9 mouse cellular contexts compared by ENCODE assay signal in the genomic region with DNA sequence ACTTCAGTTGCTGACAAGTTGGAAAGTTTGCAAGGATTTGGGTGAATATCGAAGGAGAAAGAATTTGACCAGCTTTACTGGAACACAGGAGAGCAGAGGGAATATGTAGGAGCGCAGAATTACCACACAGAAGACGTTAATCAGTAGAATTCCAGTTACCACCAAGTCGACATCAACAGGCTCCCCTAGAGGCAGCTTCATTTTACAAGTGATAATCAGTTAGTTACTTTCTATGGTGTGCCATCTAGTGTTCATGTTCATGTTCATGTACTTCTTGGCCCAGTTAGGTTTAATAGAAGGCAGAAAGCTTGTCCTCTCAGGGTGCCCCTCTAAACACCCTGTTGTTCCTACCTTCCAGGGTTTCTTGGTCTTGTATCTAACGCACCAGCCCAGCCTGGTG. TPM values are rescaled to one million over a fixed set of nuclear protein-coding genes. Genes with fewer than 3 reads are reported as not detected.
DNase-seq lines count a peak whose midpoint lies in the region; ATAC-seq and TF ChIP-seq lines count a peak whose summit lies in the region.
"Had no signal": no experiment of that assay in that cellular context is flagged by ENCODE, and none has a peak within 500 bp of the region (broad histone marks: within the 10 kb centered on the region; RNA-seq: fewer than 3 reads in every experiment).

No protein-coding gene starts in this region.

- TF ChIP-seq CTCF in brain, embryonic 14.5 days (IDR thresholded peaks at IDR 0.05; ENCODE audit: borderline replicate concordance, extremely low read depth, insufficient read depth, insufficient read length): peak; percentile 29; the same call in 1 of the 2 replicates

- no peaks in the 10 kb centered on the region for H3K4me1 ChIP-seq in heart, embryonic 13.5 days
- no peaks in the 10 kb centered on the region for H3K4me1 ChIP-seq in heart, embryonic 11.5 days (ENCODE audit: control insufficient read depth, insufficient read depth, low read length)
- H3K4me1 ChIP-seq: lung, embryonic 15.5 days had no signal

- H3K36me3 ChIP-seq in heart, embryonic 13.5 days: no peaks in the 10 kb centered on the region
- H3K36me3 ChIP-seq in heart, embryonic 11.5 days (ENCODE audit: control insufficient read depth, insufficient read depth, low read length): no peaks in the 10 kb centered on the region
- H3K36me3 ChIP-seq: lung, embryonic 15.5 days had no signal

- peak overlapping the region; percentile 16; the same call in 1 of the 2 replicates for H3K4me2 ChIP-seq in heart, embryonic 13.5 days
- no peak overlapping the region for H3K4me2 ChIP-seq in heart, embryonic 11.5 days
- H3K4me2 ChIP-seq: lung, embryonic 15.5 days had no signal

- ATAC-seq in heart, embryonic 13.5 days (ENCODE audit: extremely low read depth, insufficient number of reproducible peaks, low FRiP score, low TSS enrichment): no peak
- ATAC-seq in heart, embryonic 11.5 days (replicated peaks; ENCODE audit: insufficient number of reproducible peaks, low FRiP score, low TSS enrichment): no peak

- no peak overlapping the region for H3K4me3 ChIP-seq in heart, embryonic 13.5 days
- H3K4me3 ChIP-seq in heart, embryonic 11.5 days (ENCODE audit: low read depth, low read length): no peak overlapping the region
- H3K4me3 ChIP-seq: lung, embryonic 15.5 days had no signal

- DNase-seq in CD4-positive, CD25-positive, alpha-beta regulatory T cell, adult 2 months (ENCODE audit: low read depth, low spot score): peak; percentile 57
- DNase-seq in brain, embryonic 14.5 days (ENCODE audit: low read depth): peak; percentile 74
- peak; percentile 45 for DNase-seq in lung, postnatal 10 days
- DNase-seq in adrenal gland, postnatal 25 days: no peak
- DNase-seq in layer of hippocampus, postnatal 10 days (ENCODE audit: low spot score in 2 of 2): no peak
- no peak for DNase-seq in thymus, postnatal 36 days

- TF ChIP-seq POLR2A in brain, embryonic 14.5 days (IDR thresholded peaks at IDR 0.05; ENCODE audit: borderline replicate concordance, extremely low read depth, insufficient read depth, insufficient read length, poor library complexity, severe bottlenecking): no peak

- 0 out of 2 replicates have a peak, but pooled peaks cover 3% of the 10 kb centered on the region for H3K27me3 ChIP-seq in heart, embryonic 13.5 days (replicated peaks)
- no peaks in the 10 kb centered on the region for H3K27me3 ChIP-seq in heart, embryonic 11.5 days (ENCODE audit: control insufficient read depth, insufficient read depth, low read length)
- H3K27me3 ChIP-seq: lung, embryonic 15.5 days had no signal

- H3K9ac ChIP-seq in heart, embryonic 13.5 days: no peak overlapping the region
- no peak overlapping the region for H3K9ac ChIP-seq in heart, embryonic 11.5 days (ENCODE audit: low read depth, low read length)
- H3K9ac ChIP-seq: lung, embryonic 15.5 days had no signal

- no peaks in the 10 kb centered on the region for H3K9me3 ChIP-seq in heart, embryonic 13.5 days
- no peaks in the 10 kb centered on the region for H3K9me3 ChIP-seq in heart, embryonic 11.5 days (replicated peaks; ENCODE audit: control insufficient read depth, low read length)
- H3K9me3 ChIP-seq: lung, embryonic 15.5 days had no signal

- 37% methylated on average over 5 of the region's 5 CpGs for WGBS in heart, embryonic 13.5 days
- 47% methylated on average over 5 of the region's 5 CpGs for WGBS in heart, embryonic 11.5 days (ENCODE audit: insufficient replicate concordance)

- no peak overlapping the region for H3K27ac ChIP-seq in heart, embryonic 13.5 days (replicated peaks)
- H3K27ac ChIP-seq in heart, embryonic 11.5 days (ENCODE audit: low read depth, low read length): no peak overlapping the region
- H3K27ac ChIP-seq: lung, embryonic 15.5 days had no signal

RNA-seq across cellular contexts. Expression of a gene that starts 12.4 kb away (rescaled TPM):
- 40.3 and 43.0 TPM in 2 replicates for polyA plus RNA-seq in heart, embryonic 13.5 days (2015; fragmentation: Nextera tagmentation; extraction: Ambion mirVana)
- 39.6 and 46.1 TPM in 2 replicates for polyA plus RNA-seq in heart, embryonic 11.5 days (2014; fragmentation: Nextera tagmentation; extraction: Ambion mirVana)
- 8.2 and 11.6 TPM in 2 replicates for polyA plus RNA-seq in brain, embryonic 14.5 days (2012; rRNA removed)
- 42.9 and 45.4 TPM in 2 replicates for total RNA-seq in adrenal gland, postnatal 25 days (2021)
- 1 to 10 TPM; 9.1 to 9.8 TPM for total RNA-seq in layer of hippocampus, postnatal 10 days (2021)

RNA-seq across cellular contexts. Expression of a gene that starts 18.3 kb away (rescaled TPM):
- polyA plus RNA-seq in heart, embryonic 13.5 days (2015; fragmentation: Nextera tagmentation; extraction: Ambion mirVana): not detected in 2 replicates
- polyA plus RNA-seq in heart, embryonic 11.5 days (2014; fragmentation: Nextera tagmentation; extraction: Ambion mirVana): not detected in 2 replicates
- polyA plus RNA-seq in brain, embryonic 14.5 days (2012; rRNA removed): not detected in 2 replicates
- not detected in 2 replicates for total RNA-seq in adrenal gland, postnatal 25 days (2021)
- not detected for total RNA-seq in layer of hippocampus, postnatal 10 days (2021)
- polyA plus RNA-seq: lung, embryonic 15.5 days had no signal

RNA-seq across cellular contexts. Expression of a gene that starts 47.8 kb away (rescaled TPM):
- not detected in 2 replicates for polyA plus RNA-seq in heart, embryonic 13.5 days (2015; fragmentation: Nextera tagmentation; extraction: Ambion mirVana)
- not detected in 2 replicates for polyA plus RNA-seq in heart, embryonic 11.5 days (2014; fragmentation: Nextera tagmentation; extraction: Ambion mirVana)
- polyA plus RNA-seq in brain, embryonic 14.5 days (2012; rRNA removed): not detected in 2 replicates
- total RNA-seq in adrenal gland, postnatal 25 days (2021): not detected in 2 replicates
- not detected for total RNA-seq in layer of hippocampus, postnatal 10 days (2021)
- polyA plus RNA-seq: lung, embryonic 15.5 days had no signal

Comparison
In these comparisons a context has a peak if more than half of its experiments do, and no peak if none do; other contexts are left out.
1. DNase-seq: peak in CD4-positive, CD25-positive, alpha-beta regulatory T cell, adult 2 months (single experiment), brain, embryonic 14.5 days (single experiment) and lung, postnatal 10 days (single experiment); none in adrenal gland, postnatal 25 days (single experiment), layer of hippocampus, postnatal 10 days (0 of 2) and thymus, postnatal 36 days (0 of 2).